Mouse (Mus musculus) thymus, postnatal 4 days (tissue): Measurements from ENCODE around the gene Miga2.

Experiments used
- DNase-seq: peaks from one replicate; pipeline ENCODE4 v3.0.0; 2021

Miga2 gene

GRCm38 (mm10) chr2:30429156-30429555 is 65.1 kb downstream of the Miga2 start:
- DNase-seq, result no peak
